Mouse (Mus musculus) embryonic stem cell, embryonic (primary cell): ENCODE measurements at regions not wholly inside any gene's neighbourhood (a gene's known extent, or its start where the extent isn't known, plus 50 kb on each side); places are given as distances from the start of the nearest gene placed in this dataset.

Experiments used
- CTCF ChIA-PET, 4 experiments: fragments of 300-600 bp in 2 of 4; fragments of 350-600 bp in 2 of 4; sonication (Branson Sonifier 250); formaldehyde crosslinking; loops; one replicate each; lab custom pipeline; 2022; ENCODE audit warnings: inconsistent platforms in 2 of 4; lab: Charles Lee
- POLR2A ChIA-PET, 4 experiments: fragments of 300-600 bp in 2 of 4; fragments of 350-600 bp in 2 of 4; sonication (Branson Sonifier 250); formaldehyde crosslinking; loops; one replicate each; lab custom pipeline; 2022; ENCODE audit warnings: antibody characterized with exemption in 4 of 4, inconsistent platforms in 1 of 4; lab: Charles Lee

DNA sequence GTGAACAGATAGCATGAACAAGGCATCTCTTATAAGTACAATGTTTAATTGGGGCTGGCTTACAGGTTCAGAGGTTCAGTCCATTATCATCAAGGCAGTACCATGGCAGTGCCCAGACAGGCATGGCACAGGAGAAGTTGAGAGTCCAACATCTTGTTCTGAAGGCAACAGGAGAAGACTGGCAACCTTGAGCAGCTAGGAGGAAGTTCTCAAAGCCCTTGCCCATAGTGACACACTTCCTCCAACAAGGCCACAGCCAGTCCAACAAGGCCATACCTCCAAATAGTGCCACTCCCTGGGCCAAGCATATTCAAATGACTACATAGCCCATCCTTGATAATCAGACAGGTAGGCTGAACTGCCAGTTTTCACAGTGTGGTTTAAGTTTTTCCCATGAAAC lies 281.2 kb downstream of the Bcl11a start:
- CTCF ChIA-PET, result no interaction called here
- POLR2A ChIA-PET, result no interaction called here

DNA sequence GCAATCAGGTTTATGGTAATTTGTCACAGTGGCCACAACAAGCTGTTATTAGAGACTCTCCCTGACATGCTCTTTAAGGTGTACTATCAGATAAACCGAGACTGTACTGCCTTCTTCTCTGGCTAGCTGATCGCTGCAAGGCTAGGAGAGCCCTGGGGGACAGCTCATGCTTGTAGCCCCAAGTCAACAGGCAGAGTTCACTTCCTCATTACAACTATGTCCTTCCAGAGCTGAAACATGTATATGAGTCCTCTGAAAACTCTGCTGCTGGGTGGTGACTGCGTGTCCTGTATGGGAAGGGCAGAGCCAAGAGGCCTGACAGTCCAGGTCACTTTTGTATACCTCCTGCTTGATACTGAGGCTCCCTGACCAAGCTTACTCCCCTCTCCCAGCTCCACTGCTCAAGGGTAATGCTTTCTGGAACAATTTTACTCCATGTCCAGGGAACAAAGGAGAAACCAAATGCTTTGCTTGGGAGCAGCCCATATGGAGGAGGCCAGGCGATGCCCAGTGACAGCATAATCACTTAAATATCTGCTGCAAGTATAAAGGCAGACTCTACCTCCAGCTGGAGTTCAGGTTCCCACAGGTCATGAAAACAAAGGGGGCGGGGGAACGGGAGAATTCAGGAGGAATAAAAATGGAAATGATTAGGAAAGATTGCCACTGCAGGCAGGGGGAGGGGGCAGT lies 284.3 kb downstream of the Bcl11a start:
- ChIA-PET CTCF (interaction anchor here in 1 of 4 experiments (0.6 kb wide), 1 partner anchor 214 kb away, joined by 10 read pairs; no protein-coding TSS in a partner anchor), POLR2A (interaction anchor here in 1 of 4 experiments (1.2 kb wide), 1 partner anchor 12 kb away, joined by 5 read pairs; no protein-coding TSS in a partner anchor)

GRCm38 (mm10) chr11:24362688-24363035 lies 284.8 kb downstream of the Bcl11a start:
- CTCF ChIA-PET, result no interaction called here
- POLR2A ChIA-PET, result interaction anchor here in 1 of 4 experiments (1.2 kb wide), 1 partner anchor 13 kb away, joined by 5 read pairs; no protein-coding TSS in a partner anchor

DNA sequence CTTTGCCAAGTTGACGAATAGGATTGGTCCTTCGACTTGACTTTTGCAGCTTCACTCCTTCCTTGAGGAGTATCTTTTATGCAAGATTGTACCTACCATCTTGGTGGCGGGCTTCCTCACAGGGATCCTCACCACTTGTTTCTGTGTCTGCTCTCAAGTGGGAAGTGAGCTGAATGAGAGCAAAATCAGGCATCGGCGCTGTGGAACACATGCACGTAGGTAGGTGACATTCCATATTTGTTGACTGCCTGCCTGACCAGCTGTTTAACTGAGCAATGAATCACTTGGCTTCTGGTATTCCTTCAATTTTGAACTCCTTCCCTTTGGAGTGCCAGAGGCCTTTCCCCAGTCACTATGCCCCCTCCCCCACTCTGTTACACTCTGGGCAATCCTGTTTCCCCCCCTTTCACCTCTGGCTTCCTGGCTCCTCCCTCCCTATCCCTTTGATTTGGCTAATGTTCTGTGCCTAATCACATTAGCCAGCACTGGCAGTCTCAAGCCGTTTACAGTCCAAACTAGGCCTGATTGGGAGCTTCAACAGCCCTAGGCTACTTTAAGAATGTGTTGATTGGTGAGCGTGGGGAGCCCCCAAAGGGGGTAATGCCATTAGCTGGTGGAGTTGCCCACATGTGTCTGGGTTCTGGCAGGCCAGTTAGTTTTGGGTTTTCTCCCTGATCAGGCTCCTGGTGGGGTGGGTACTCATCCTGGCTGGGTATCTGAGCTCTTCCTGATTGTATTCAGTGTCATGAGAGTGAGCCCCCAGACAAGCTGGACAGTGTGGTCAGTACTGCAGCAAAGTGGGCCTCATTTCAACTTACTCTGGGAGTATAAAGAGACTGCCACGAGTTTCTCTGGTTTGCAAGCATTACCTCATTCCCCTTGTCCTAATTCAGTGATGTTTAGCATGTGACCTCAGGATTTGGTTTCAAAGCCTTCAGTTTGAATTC lies 285.8 kb downstream of the Bcl11a start:
- ChIA-PET CTCF (no interaction called here), POLR2A (no interaction called here)

GRCm38 (mm10) chr11:24370198-24370860 lies 292.5 kb downstream of the Bcl11a start:
- POLR2A ChIA-PET, result interaction anchor here in 1 of 4 experiments (1.1 kb wide), 1 partner anchor 34 kb away, joined by 3 read pairs; no protein-coding TSS in a partner anchor
- CTCF ChIA-PET, result no interaction called here

DNA sequence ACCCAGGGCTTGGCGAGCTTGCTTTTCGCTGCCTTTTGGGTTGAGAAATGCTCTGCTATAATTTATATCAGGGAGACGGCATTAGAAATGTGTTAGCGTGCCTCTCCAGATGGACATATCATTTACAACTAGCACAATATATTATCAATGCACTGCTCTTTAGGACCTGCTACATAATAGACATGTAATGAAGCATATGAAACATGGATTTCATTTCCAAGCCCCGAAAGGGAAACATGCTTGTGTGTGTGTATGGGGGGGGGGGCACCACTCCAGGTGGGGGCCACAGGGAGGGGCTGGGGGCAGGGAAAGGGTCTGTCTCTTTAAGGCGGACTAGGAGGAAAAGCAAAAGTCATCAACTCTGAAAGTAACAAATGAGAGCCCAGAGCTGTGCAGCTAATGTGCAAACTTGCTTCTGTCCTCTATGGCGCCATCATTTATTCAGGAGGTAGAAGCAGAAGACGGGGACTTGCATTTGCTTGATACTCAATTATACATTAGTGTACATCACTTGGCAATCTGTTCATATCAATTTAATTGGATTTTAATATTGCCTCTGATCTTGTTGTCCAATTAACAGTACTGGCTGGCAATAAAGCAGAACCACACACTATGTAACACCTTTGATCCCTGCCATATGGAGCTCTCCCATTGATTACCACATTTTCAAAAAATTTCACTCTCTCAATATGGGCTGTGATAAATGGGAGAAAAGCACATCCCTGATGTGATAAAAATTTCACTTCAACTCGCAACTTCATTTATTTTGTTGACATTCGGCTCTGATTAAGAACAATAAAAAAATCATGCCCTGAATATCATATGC lies 293.2 kb downstream of the Bcl11a start:
- ChIA-PET CTCF (no interaction called here), POLR2A (no interaction called here)

DNA sequence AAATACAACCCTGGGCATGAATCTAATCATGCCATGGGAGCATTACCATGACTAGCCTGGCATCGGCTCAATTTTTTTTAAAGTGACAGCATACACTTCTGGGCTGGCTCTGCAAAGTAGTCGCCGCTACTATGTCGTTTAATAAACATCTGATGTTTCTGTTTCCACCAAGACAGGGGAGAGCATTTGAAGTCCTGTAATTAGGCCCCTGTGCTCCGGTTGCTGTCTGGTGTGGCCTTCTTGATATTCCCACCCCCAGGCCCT lies 293.8 kb downstream of the Bcl11a start:
- POLR2A ChIA-PET, result no interaction called here

GRCm38 (mm10) chr11:24371963-24372362 lies 294.1 kb downstream of the Bcl11a start:
- ChIA-PET POLR2A (no interaction called here), CTCF (no interaction called here)

More for the DNA sequence above, 293.8 kb downstream of the Bcl11a start:
- CTCF ChIA-PET, result no interaction called here

DNA sequence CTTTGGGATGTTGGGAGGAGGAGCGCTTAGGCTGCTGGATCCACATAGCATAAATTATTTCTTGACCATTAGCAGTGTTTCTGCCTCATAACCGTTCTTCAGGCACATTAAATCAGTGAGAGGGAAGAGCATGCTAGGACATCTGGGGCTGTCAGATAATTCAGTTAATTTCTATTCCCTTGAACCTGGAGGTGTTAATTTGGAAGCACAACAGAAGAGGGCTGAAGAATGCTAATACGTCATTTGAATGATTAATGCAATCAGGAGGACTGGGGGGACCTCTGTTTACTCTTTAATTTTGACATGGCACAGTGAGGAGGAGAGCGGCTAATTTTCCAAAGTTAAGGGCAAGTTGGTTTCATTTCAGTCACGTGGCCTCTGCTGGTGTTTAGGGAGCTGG lies 294.8 kb downstream of the Bcl11a start:
- ChIA-PET CTCF (no interaction called here), POLR2A (no interaction called here)

DNA sequence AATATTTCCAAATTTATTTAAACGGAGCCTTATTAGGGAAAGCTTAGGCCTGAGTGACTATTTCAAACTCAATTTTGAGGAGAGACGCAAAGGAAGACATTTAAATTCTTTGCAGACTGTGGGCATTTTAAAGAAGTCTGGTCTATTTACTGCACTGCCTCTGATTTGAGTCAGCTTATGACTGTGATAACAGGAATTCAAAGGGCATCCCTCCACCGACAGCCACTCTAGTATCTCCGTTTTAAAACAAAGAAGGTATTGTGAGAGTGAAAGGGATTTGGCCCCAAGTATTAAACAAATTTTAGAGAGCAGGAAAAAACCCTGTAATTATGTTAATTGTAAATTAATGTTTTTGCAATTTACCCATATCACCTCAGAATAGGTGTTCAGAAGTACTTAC lies 295.4 kb downstream of the Bcl11a start:
- CTCF ChIA-PET, result no interaction called here
- POLR2A ChIA-PET, result no interaction called here

DNA sequence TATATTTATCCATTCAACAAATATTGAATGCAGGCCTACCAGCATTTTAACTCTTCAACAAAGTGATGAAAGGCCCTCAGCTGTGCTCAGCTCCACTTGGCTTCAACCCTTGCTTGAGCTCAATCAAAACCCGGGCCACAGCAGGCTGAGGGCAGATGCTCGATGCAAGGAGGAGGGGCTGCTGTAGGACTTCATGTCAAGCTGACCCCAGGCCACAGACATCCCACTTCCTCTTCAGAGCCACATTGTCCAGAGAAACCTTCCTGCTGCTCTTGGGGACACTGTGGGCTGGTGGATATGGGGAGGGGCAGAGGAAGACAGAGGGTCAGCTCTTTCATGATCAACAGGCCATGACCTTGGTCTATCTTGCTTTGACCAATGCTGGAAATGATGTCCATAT lies 299.7 kb downstream of the Bcl11a start:
- ChIA-PET CTCF (no interaction called here), POLR2A (no interaction called here)

DNA sequence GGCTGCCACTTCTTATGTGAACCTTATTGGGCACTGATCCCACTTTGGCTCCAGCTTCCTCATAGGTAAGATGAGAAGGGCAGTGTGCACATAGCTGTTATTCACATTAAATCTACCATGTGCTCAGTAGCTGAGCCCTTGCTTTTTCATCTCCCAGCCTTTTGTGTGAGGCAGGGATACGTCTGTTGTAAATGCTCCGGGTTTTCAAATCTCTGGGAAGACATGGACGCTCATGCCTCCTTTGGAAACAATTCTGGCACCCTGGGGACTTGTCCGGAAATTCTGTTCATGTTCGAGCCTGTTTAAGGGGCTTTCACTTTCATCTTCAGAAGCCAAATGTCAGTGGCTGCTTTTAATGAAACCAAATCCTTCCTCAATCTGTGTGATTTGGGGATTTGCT lies 312.7 kb downstream of the Bcl11a start:
- ChIA-PET POLR2A (no interaction called here), CTCF (no interaction called here)

DNA sequence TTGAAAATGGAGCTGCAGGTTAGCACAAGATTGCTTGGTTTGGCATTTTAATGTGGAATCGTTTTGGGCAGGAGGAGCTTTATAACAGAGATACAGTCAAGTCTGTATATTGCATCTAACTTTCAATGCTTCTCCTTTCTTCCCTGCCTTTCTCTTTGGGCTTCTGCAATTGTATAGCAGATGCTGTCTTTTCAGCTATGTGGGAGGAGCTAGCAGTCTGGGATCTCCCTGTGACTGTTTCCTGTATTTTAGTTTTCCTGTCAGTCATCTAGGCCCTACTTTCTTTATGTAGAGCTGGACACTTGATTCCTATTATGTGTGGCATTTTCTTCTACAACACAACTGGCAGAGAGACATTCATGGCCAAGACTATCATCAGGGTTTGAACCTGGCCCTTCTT lies 313.5 kb downstream of the Bcl11a start:
- POLR2A ChIA-PET, result no interaction called here

DNA sequence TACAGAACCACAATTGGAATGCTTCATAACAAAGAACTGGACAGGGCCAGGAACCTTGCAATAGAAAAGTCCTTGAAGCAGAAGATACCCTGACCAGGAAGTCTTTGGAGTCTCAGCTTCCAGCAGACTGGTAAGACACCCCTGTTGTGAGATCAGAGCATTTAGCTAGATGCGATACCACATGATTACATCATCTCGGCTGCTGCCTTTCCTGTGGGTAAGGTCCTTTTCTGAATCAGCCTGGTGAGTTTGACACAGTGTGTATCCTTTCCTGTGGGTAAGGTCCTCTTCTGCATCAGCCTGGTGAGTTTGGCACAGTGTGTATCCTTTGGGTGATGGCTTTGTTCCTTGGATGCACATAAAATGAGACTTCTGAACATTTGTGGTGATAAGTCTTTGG lies 317.6 kb downstream of the Bcl11a start:
- ChIA-PET POLR2A (no interaction called here), CTCF (no interaction called here)

More for the DNA sequence above, 313.5 kb downstream of the Bcl11a start:
- CTCF ChIA-PET, result no interaction called here

DNA sequence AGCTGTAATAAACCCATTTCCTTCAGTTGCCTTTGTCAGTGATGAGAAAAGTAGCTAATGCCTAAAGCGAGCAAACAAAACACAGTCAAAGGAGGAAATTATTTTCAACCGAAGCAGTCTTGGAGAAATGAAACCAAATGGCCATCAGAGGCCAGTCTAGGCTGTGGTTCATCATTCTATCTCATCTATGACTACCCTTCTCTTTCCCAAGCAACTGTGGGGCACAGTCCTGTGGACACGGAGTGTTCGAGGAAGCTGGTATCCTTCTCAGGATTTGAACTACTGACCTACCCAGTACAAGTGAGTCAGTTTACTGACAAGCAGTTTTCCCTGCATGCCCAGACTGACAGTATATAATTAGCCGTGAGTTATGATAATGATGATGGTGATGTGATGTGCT lies 319.1 kb downstream of the Bcl11a start:
- POLR2A ChIA-PET, result no interaction called here
- CTCF ChIA-PET, result no interaction called here

GRCm38 (mm10) chr11:24397710-24398109 lies 319.9 kb downstream of the Bcl11a start:
- CTCF ChIA-PET, result no interaction called here
- POLR2A ChIA-PET, result no interaction called here

- ChIA-PET POLR2A (no interaction called here), CTCF (no interaction called here)
Measured at GRCm38 (mm10) chr11:24401151-24401550, 323.3 kb downstream of the Bcl11a start.

DNA sequence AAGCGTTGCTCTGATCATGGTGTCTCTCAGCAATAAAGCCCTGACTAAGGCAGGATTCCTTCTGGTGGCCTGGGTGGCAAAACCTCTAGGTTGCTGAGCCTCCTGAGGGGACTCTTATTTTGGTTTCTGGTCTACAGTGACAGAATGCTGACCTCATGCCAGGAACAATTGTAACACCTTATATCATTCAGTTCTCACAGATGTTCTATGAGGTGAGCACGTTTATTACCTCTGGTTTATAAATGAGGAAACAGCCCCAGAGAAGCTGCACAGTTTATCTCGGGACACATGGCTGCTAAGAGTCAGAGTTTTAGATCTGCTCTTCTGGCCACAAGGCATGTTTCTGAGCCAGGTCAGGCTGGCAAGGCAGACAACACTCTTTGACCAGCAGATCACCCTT lies 324.3 kb downstream of the Bcl11a start:
- CTCF ChIA-PET, result no interaction called here
- POLR2A ChIA-PET, result interaction anchor here in 1 of 4 experiments (0.6 kb wide), 1 partner anchor 863 kb away, joined by 3 read pairs; no protein-coding TSS in a partner anchor

GRCm38 (mm10) chr11:24414804-24415203 lies 336.9 kb downstream of the Bcl11a start:
- CTCF ChIA-PET, result interaction anchor here (0.6 to 0.8 kb wide), 4 partner anchors 14 to 1835 kb away, joined by 3 to 5 read pairs (median 4); no protein-coding TSS in a partner anchor
- POLR2A ChIA-PET, result no interaction called here
